Mouse (Mus musculus) mammary gland, adult 2 months (tissue): ENCODE results near the gene Rd3. TPM values are rescaled to one million over a fixed set of nuclear protein-coding genes. Genes with fewer than 3 reads are reported as not detected.

Experiments used
- polyA plus RNA-seq: library from polyadenylated mRNA; depleted of rRNA; stranded (reverse); fragments of >200 nt; gene quantifications from 2 replicates; pipeline ENCODE4 v1.2.3, GENCODE M21; 2012; ENCODE audit warnings: low replicate concordance; rRNA removed

Gene Rd3
- polyA plus RNA-seq, result 0.42 and 0.61 TPM in 2 replicates

GRCm38 (mm10) chr1:191977187-191977586 lies at the start of gene Rd3:
TSS of gene Rd3 (plus strand) at chr1:191977370.

Other genes starting within 250 kb of the Rd3 start
- 0.53 and 1.0 TPM in 2 replicates for gene Nek2, start 155.9 kb upstream of the Rd3 start, polyA plus RNA-seq
- 6.9 and 16.4 TPM in 2 replicates for gene Slc30a1, start 70.6 kb upstream of the Rd3 start, polyA plus RNA-seq
- gene Traf5, start 115.2 kb downstream of the Rd3 start, polyA plus RNA-seq, result 19.7 and 22.4 TPM in 2 replicates
- gene Rcor3, start 160.7 kb downstream of the Rd3 start, polyA plus RNA-seq, result 39.0 and 40.4 TPM in 2 replicates
- 0.74 and 1.5 TPM in 2 replicates for gene Kcnh1, start 213.4 kb downstream of the Rd3 start, polyA plus RNA-seq